Mouse (Mus musculus) E14TG2a.4 (cell line): ENCODE results near the gene Sh3glb2.

ENCODE experiments used
- H3K27me3 ChIP-seq: 2 replicates; pipeline ENCODE4 v1.6.1; 2014; ENCODE audit warnings: low read length, control low read depth; ENCODE audit not compliant: insufficient read depth
- H3K36me3 ChIP-seq: 2 replicates; pipeline ENCODE4 v1.6.1; 2014; ENCODE audit warnings: low read length, control low read depth; ENCODE audit not compliant: insufficient read depth
- H3K4me1 ChIP-seq: replicated peaks from 2 replicates; pipeline ENCODE4 v1.6.1; 2014; ENCODE audit warnings: low read depth, low read length, control low read depth
- H3K4me3 ChIP-seq: replicated peaks from 2 replicates; pipeline ENCODE4 v1.5.1; 2014; ENCODE audit warnings: mild to moderate bottlenecking, low read length
- H3K9me3 ChIP-seq: 2 replicates; pipeline ENCODE4 v1.6.1; 2014; ENCODE audit warnings: low read length, control low read depth
- CTCF ChIP-seq: conservative IDR thresholded peaks from 2 replicates; pipeline ENCODE4 v1.5.1; 2014; ENCODE audit warnings: low read length
- NANOG ChIP-seq: IDR thresholded peaks from 2 replicates; pipeline ENCODE4 v1.6.1; 2014; ENCODE audit warnings: borderline replicate concordance, low read length, mixed read lengths
- POU5F1 ChIP-seq: IDR thresholded peaks from 2 replicates; pipeline ENCODE4 v1.6.1; 2014; ENCODE audit warnings: low read length, borderline replicate concordance

Gene Sh3glb2

GRCm38 (mm10) chr2:30336174-30336915 lies 22.8 kb downstream of the Sh3glb2 start:
- H3K36me3 ChIP-seq, result peaks cover 96% of the 10 kb centered on the region
- no peaks in the 10 kb centered on the region for H3K9me3 ChIP-seq
- peaks cover 54% of the 10 kb centered on the region for H3K4me1 ChIP-seq
- H3K27me3 ChIP-seq, result no peaks in the 10 kb centered on the region
- H3K4me3 ChIP-seq, result peak overlapping the region; percentile 30
- TF ChIP-seq NANOG, result no peak
- TF ChIP-seq POU5F1, result no peak
- TF ChIP-seq CTCF, result no peak; the same call in 1 of the 2 replicates

DNA sequence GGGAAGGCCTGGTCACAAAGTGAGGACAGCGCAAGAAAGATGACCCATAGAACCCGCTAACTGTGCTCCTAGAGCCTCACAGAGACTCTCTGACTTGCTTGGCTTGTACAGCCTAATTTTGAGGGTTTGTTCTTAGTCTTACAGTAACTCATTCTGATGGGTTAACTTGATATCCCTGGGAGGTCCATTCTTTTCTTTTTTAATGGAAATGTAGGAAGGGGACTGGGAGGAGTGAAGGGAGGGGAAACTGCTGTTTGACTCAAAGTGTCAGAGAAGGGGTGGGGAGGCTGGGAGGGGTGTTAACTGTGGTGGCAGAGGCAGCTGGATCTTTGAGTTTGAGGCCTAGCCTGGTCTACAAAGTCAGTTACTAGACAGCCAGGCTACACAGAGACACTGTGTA lies 23.8 kb downstream of the Sh3glb2 start:
- H3K4me1 ChIP-seq, result peaks cover 54% of the 10 kb centered on the region
- no peaks in the 10 kb centered on the region for H3K27me3 ChIP-seq
- H3K9me3 ChIP-seq, result no peaks in the 10 kb centered on the region
- peak; percentile 93 for TF ChIP-seq NANOG
- no peak for TF ChIP-seq CTCF
- peak; percentile 42; the same call in 1 of the 2 replicates for TF ChIP-seq POU5F1
- peaks cover 96% of the 10 kb centered on the region for H3K36me3 ChIP-seq
- H3K4me3 ChIP-seq, result peak overlapping the region; percentile 35

DNA sequence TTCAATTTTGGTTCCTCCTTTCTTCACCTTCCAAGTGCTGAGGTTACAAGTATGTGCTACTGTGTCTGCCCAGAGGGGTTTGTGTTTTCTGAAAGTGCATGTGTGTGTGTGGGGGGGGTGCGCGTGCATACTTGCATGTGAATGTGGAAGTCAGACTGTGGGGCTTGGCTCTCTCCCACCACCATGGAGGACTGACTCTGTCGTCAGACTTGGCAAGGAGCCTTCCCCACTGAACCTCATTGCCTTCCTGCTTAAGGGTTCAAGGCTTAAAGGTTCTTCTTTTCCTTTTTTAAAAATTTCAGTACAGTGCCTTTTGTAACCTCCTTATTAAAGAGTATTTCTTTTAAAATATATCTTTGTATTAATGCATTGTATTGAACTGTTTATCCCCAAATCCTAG lies 30.3 kb downstream of the Sh3glb2 start:
- TF ChIP-seq POU5F1, result no peak
- TF ChIP-seq CTCF, result no peak
- no peak for TF ChIP-seq NANOG
- Histone ChIP-seq H3K4me3 (no peak overlapping the region), H3K9me3 (no peaks in the 10 kb centered on the region), H3K27me3 (no peaks in the 10 kb centered on the region), H3K4me1 (peaks cover 11% of the 10 kb centered on the region), H3K36me3 (peaks cover 100% of the 10 kb centered on the region)

GRCm38 (mm10) chr2:30327276-30327675 lies 31.9 kb downstream of the Sh3glb2 start:
- Histone ChIP-seq H3K36me3 (peaks cover 100% of the 10 kb centered on the region), H3K27me3 (no peaks in the 10 kb centered on the region), H3K4me3 (no peak overlapping the region), H3K4me1 (no peaks in the 10 kb centered on the region), H3K9me3 (no peaks in the 10 kb centered on the region)
- TF ChIP-seq POU5F1 (no peak), CTCF (no peak), NANOG (no peak)

DNA sequence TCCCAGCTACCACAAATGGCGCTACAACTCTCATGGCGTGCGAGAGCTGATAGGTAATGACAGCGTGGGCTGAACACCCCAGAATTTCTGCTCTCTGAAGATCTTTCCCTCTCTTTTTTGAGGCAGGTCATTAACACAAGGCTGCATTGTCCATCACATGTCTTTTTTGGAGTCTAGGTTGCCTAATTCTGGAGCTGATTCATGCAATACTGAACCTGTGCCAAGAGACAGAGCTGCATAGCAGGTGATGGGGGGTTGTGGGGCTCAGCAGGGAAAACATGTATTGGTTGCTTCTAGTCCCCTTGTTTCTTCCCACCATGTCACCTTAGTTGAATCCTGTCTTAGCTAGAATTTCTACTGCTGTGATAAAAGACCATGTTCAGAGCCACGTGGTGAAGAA lies 33.8 kb downstream of the Sh3glb2 start:
- no peaks in the 10 kb centered on the region for H3K9me3 ChIP-seq

GRCm38 (mm10) chr2:30323111-30323510 lies 36.0 kb downstream of the Sh3glb2 start:
- Histone ChIP-seq H3K27me3 (no peaks in the 10 kb centered on the region), H3K4me3 (no peak overlapping the region)
- no peak for TF ChIP-seq POU5F1
- no peak for TF ChIP-seq NANOG
- TF ChIP-seq CTCF, result no peak

More for the DNA sequence above, 33.8 kb downstream of the Sh3glb2 start:
- no peak for TF ChIP-seq POU5F1
- TF ChIP-seq CTCF, result no peak
- TF ChIP-seq NANOG, result no peak
- Histone ChIP-seq H3K27me3 (no peaks in the 10 kb centered on the region), H3K4me3 (no peak overlapping the region), H3K4me1 (no peaks in the 10 kb centered on the region), H3K36me3 (peaks cover 100% of the 10 kb centered on the region)

GRCm38 (mm10) chr2:30319260-30319659 lies 39.9 kb downstream of the Sh3glb2 start:
- Histone ChIP-seq H3K36me3 (peaks cover 100% of the 10 kb centered on the region), H3K27me3 (no peaks in the 10 kb centered on the region), H3K4me1 (peaks cover 11% of the 10 kb centered on the region), H3K4me3 (no peak overlapping the region), H3K9me3 (no peaks in the 10 kb centered on the region)
- TF ChIP-seq CTCF, result no peak

More at GRCm38 (mm10) chr2:30323111-30323510, 36.0 kb downstream of the Sh3glb2 start:
- H3K9me3 ChIP-seq, result no peaks in the 10 kb centered on the region
- H3K4me1 ChIP-seq, result no peaks in the 10 kb centered on the region
- peaks cover 100% of the 10 kb centered on the region for H3K36me3 ChIP-seq

- no peak for TF ChIP-seq NANOG
- TF ChIP-seq CTCF, result no peak
- no peak for TF ChIP-seq POU5F1
- Histone ChIP-seq H3K36me3 (peaks cover 100% of the 10 kb centered on the region), H3K4me3 (no peak overlapping the region), H3K4me1 (peaks cover 11% of the 10 kb centered on the region), H3K9me3 (no peaks in the 10 kb centered on the region), H3K27me3 (no peaks in the 10 kb centered on the region)
Measured at GRCm38 (mm10) chr2:30316955-30317354, 42.2 kb downstream of the Sh3glb2 start.

GRCm38 (mm10) chr2:30316136-30316535 lies 43.0 kb downstream of the Sh3glb2 start:
- Histone ChIP-seq H3K4me1 (peaks cover 13% of the 10 kb centered on the region), H3K27me3 (no peaks in the 10 kb centered on the region), H3K9me3 (no peaks in the 10 kb centered on the region), H3K4me3 (no peak overlapping the region), H3K36me3 (peaks cover 99% of the 10 kb centered on the region)
- TF ChIP-seq POU5F1, result no peak
- peak; percentile 45 for TF ChIP-seq CTCF
- TF ChIP-seq NANOG, result no peak
